Mouse (Mus musculus): Measurements from ENCODE around the gene Usp37.

DNA sequence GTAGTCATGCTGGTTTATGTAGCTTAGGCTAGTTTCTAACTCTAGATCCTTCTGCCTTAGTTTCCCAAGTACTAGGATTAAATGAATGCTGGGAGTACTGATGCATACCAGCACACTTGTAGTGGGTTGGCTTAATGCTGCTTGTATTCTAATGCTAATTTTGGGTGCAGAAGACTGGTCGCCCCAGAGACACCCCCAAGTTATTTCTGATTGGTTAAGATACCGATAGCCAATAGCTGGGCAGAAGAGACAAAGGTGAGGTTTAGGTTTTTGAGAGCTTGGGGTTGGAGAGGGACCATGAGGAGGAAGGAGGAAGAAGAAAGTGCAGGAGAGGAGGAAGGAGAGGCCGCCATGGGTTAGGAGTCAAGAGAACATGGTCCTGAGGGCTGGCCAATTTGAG lies 38.5 kb upstream of the Usp37 start:
- TF ChIP-seq CTCF (IDR thresholded peaks at IDR 0.05; ENCODE audit: low read depth, low read length) = no peak
- TF ChIP-seq POLR2A (IDR thresholded peaks at IDR 0.05; ENCODE audit: extremely low read depth, insufficient read depth, low read length) = no peak

Data from liver, adult 2 months (tissue).